Mouse (Mus musculus): ENCODE measurements around the gene Slc17a4. TPM values are rescaled to one million over a fixed set of nuclear protein-coding genes. Genes with fewer than 3 reads are reported as not detected.

Slc17a4 gene
- total RNA-seq (2018; cell fraction: chromatin; rRNA removed): not detected
- total RNA-seq (2018; cell fraction: cytosol; rRNA removed): not detected
- not detected for total RNA-seq (2018; cell fraction: nucleus; rRNA removed)
- polyA plus RNA-seq (2018): not detected in 3 replicates

GRCm38 (mm10) chr13:23914376-23915167 is at the start of gene Slc17a4:
TSS of gene Slc17a4 (minus strand) at chr13:23915009.
- Histone ChIP-seq H3K27ac (no peak within 1 kb of the TSS), H3K79me2 (ENCODE audit: inconsistent target) (no peaks in the 10 kb centered on the region), H3K4me3 (ENCODE audit: inconsistent target) (no peak within 1 kb of the TSS), H3K36me3 (ENCODE audit: inconsistent target) (no peaks in the 10 kb centered on the region)
- 77% methylated on average over 9 of the region's 9 CpGs for WGBS (ENCODE audit: missing documents)

- Histone ChIP-seq H3K27ac (no peak overlapping the region), H3K79me2 (ENCODE audit: inconsistent target) (no peaks in the 10 kb centered on the region), H3K36me3 (ENCODE audit: inconsistent target) (no peaks in the 10 kb centered on the region), H3K4me3 (ENCODE audit: inconsistent target) (no peak overlapping the region)
- 72% methylated on average over 2 of the region's 2 CpGs for WGBS (ENCODE audit: missing documents)
Observed at GRCm38 (mm10) chr13:23959776-23960175, 45.0 kb upstream of the Slc17a4 start.

- WGBS (ENCODE audit: missing documents): 51% methylated on average over 3 of the region's 3 CpGs
- Histone ChIP-seq H3K36me3 (ENCODE audit: inconsistent target) (no peaks in the 10 kb centered on the region), H3K27ac (no peak overlapping the region)
Observed at GRCm38 (mm10) chr13:23950928-23951327, 36.1 kb upstream of the Slc17a4 start.

DNA sequence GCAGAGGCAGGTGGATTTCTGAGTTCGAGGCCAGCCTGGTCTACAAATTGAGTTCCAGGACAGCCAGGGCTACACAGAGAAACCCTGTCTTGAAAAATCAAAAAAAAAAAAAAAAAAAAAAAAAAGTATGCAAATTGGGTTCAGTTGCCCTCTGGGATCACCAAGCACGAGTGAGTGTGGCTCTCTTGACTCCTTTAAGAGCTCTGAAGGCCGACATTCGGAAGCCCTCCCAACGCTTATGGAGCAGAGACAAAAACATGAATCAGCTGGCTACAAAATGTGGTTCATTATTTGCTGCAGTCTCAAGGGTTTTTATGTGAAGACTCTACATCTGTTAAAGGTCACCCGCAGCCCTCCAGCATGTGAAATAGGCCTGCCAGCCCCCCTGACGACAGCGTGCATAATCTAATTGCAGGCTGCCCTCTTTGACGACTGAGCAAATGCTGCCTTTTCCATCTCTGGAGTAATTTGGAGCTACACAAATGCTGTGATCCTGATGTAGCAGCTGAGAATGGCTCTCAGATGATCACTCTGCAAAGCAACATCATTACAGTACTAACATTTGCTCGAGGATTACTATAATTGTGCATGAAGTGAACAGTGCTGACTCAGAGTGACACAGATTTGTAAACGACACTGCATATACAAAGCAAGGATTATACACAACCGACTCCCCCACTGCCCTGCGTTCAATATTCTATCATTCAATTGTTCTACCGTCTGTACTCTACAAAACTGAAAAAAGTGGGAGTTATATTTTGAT is 34.9 kb upstream of the Slc17a4 start:
- WGBS (ENCODE audit: missing documents): 85% methylated on average over 13 of the region's 14 CpGs
- no peak overlapping the region for H3K4me3 ChIP-seq (ENCODE audit: inconsistent target)
- H3K36me3 ChIP-seq (ENCODE audit: inconsistent target): no peaks in the 10 kb centered on the region
- no peak overlapping the region for H3K27ac ChIP-seq
- H3K79me2 ChIP-seq (ENCODE audit: inconsistent target): no peaks in the 10 kb centered on the region

More at GRCm38 (mm10) chr13:23950928-23951327, 36.1 kb upstream of the Slc17a4 start:
- Histone ChIP-seq H3K4me3 (ENCODE audit: inconsistent target) (no peak overlapping the region), H3K79me2 (ENCODE audit: inconsistent target) (no peaks in the 10 kb centered on the region)

- Histone ChIP-seq H3K36me3 (ENCODE audit: inconsistent target) (no peaks in the 10 kb centered on the region), H3K27ac (no peak overlapping the region), H3K79me2 (ENCODE audit: inconsistent target) (no peaks in the 10 kb centered on the region), H3K4me3 (ENCODE audit: inconsistent target) (no peak overlapping the region)
- WGBS (ENCODE audit: missing documents): 84% methylated on average over 2 of the region's 2 CpGs
Observed at GRCm38 (mm10) chr13:23946254-23946653, 31.4 kb upstream of the Slc17a4 start.

DNA sequence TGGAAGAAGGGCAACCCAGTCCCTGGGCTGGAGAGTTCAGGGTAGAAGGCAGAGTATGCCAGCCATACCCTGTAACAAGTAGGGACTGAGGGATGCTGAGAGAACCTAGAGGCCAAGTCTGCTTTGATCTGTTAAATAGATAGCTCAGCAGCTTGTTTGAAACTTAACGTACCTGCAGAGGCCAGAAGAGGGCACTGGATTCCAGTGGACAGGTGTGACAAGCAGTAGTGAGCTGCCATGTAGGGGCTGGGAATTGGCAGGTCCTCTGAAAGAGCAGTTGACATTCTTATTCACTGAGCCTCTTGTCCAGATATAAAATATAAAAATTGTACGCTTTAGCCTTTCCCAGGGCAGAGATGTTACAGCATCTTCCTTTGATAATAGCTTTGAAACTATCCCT is 28.1 kb upstream of the Slc17a4 start:
- 91% methylated on average over 2 of the region's 2 CpGs for WGBS (ENCODE audit: missing documents)
- no peak overlapping the region for H3K4me3 ChIP-seq (ENCODE audit: inconsistent target)
- no peaks in the 10 kb centered on the region for H3K79me2 ChIP-seq (ENCODE audit: inconsistent target)

GRCm38 (mm10) chr13:23940291-23940690 is 25.5 kb upstream of the Slc17a4 start:
- no peak overlapping the region for H3K27ac ChIP-seq
- WGBS (ENCODE audit: missing documents): 85% methylated on average over 6 of the region's 6 CpGs
- H3K79me2 ChIP-seq (ENCODE audit: inconsistent target): no peaks in the 10 kb centered on the region
- no peaks in the 10 kb centered on the region for H3K36me3 ChIP-seq (ENCODE audit: inconsistent target)
- H3K4me3 ChIP-seq (ENCODE audit: inconsistent target): no peak overlapping the region

More for the DNA sequence above, 28.1 kb upstream of the Slc17a4 start:
- no peak overlapping the region for H3K27ac ChIP-seq
- no peaks in the 10 kb centered on the region for H3K36me3 ChIP-seq (ENCODE audit: inconsistent target)

GRCm38 (mm10) chr13:23938699-23939098 is 23.9 kb upstream of the Slc17a4 start:
- WGBS (ENCODE audit: missing documents): 71% methylated on average over 1 of the region's 1 CpGs
- no peak overlapping the region for H3K4me3 ChIP-seq (ENCODE audit: inconsistent target)
- no peaks in the 10 kb centered on the region for H3K36me3 ChIP-seq (ENCODE audit: inconsistent target)
- H3K27ac ChIP-seq: no peak overlapping the region
- no peaks in the 10 kb centered on the region for H3K79me2 ChIP-seq (ENCODE audit: inconsistent target)

DNA sequence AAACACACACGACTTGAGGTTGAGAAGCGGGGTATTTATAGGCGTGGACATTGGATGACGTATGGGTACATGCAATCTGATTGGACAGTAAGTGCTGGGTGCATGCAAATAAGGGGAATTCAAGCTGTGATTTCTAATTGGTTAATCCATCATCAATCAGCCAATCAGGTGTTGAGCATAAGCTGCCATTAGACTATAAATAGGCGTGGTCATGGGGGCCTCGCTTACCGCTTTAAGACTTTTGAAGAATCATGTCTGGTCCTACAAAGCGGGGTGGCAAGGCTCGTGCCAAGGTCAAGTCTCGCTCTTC is 19.4 kb upstream of the Slc17a4 start, which contains the start of gene Hist1h2aa:
Gene Hist1h2aa, plus strand, starts transcription at position 252 of the 310 bp plus-strand sequence.
- Histone ChIP-seq H3K27ac (no peak within 1 kb of the TSS), H3K4me3 (ENCODE audit: inconsistent target) (no peak within 1 kb of the TSS), H3K36me3 (ENCODE audit: inconsistent target) (no peaks in the 10 kb centered on the region), H3K79me2 (ENCODE audit: inconsistent target) (no peaks in the 10 kb centered on the region)
- WGBS (ENCODE audit: missing documents): 95% methylated on average over 10 of the region's 10 CpGs

DNA sequence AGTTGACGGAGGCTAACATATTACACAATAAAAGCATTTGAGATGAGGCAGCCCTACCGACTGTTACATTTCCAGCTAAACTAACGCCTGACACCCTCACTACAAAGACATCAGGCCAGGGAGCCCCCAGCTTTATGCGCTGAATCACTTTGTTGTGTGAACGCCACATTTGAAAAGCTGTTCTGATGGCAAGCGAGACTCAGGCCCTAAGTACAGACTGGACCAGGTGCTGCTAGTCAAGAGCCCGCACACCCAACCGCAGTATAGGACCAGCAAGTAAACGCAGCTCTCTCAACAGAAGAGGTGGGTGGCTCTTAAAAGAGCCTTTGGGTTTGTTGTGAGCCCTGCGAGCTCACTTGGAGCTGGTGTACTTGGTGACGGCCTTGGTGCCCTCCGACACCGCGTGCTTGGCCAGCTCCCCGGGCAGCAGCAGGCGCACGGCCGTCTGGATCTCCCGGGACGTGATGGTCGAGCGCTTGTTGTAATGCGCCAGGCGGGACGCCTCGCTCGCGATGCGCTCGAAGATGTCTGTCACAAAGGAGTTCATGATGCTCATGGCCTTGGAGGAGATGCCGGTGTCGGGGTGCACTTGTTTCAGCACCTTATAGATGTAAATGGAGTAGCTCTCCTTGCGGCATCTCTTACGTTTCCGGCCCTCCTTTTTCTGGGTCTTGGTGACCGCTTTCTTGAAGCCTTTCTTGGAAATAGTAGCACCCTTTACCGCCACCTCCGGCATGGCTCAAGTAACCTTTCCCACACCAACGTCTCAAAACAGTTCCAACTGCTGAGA is 18.8 kb upstream of the Slc17a4 start, which contains the start of gene Hist1h2ba:
Gene Hist1h2ba, minus strand, starts transcription at position 736 of the 790 bp plus-strand sequence.
- WGBS (ENCODE audit: missing documents): 95% methylated on average over 14 of the region's 39 CpGs
- Histone ChIP-seq H3K27ac (no peak within 1 kb of the TSS), H3K79me2 (ENCODE audit: inconsistent target) (no peaks in the 10 kb centered on the region), H3K36me3 (ENCODE audit: inconsistent target) (no peaks in the 10 kb centered on the region), H3K4me3 (ENCODE audit: inconsistent target) (no peak within 1 kb of the TSS)

DNA sequence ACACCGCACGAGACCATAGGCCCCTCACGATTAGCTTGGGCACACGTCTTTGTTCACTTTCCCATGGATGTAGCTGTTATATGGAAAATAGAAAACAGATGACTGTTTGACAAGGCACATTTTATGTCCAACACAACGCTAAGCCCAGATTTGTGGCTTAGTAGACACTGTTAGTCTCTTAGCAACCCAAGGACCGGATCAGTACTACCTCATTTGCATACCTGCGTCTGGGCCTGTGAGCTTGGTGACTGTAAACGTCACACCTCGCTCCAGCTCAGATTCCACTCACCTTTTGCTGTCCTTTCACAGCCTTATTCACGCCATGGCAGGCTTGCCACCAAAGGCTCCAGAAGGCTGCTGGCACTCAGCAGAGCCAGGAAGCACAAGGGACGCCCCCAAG is 16.1 kb upstream of the Slc17a4 start:
- no peaks in the 10 kb centered on the region for H3K79me2 ChIP-seq (ENCODE audit: inconsistent target)
- no peak overlapping the region for H3K4me3 ChIP-seq (ENCODE audit: inconsistent target)
- H3K36me3 ChIP-seq (ENCODE audit: inconsistent target): no peaks in the 10 kb centered on the region
- WGBS (ENCODE audit: missing documents): 88% methylated on average over 11 of the region's 11 CpGs
- H3K27ac ChIP-seq: no peak overlapping the region

DNA sequence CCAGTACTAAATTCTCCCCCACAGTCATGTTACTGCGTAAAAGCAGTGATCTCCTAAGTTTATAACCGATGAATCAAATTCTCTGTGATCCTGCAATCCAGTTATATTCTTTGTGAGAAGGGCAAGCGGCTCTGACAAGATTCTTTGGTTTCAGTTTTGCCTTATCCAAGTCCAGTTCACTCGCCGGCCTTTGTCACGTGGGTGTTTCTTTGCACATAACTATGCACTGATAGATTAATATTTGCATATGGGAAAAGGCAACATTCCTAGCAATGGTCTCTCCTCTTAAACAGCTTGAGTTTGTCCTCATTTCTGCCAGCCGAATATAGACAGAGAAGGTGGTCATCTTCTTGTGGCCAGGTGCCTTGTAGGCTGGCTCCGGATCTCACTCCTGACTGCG is 15.7 kb upstream of the Slc17a4 start:
- H3K27ac ChIP-seq: no peak overlapping the region
- H3K36me3 ChIP-seq (ENCODE audit: inconsistent target): no peaks in the 10 kb centered on the region
- WGBS (ENCODE audit: missing documents): 90% methylated on average over 9 of the region's 9 CpGs

DNA sequence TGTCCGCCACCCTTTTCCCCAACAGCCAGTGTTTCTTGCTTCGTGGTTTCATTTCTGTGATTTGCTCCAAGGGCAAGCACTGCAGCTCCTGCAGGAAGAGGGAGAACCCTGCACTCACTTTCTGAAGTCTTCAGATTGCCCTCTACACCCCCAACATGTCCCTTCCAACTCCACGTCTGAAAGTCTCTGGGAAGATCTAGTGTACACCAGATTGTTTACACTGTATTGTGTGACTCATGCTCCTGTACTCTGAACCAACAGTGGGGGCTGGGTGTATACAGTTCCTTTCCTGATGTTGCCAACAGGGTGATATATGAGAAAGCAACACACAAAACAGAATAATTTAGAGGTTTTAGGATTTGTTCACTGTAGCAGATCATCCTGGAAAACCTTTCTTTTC is 13.8 kb upstream of the Slc17a4 start:
- H3K27ac ChIP-seq: no peak overlapping the region
- no peak overlapping the region for H3K4me3 ChIP-seq (ENCODE audit: inconsistent target)
- no peaks in the 10 kb centered on the region for H3K36me3 ChIP-seq (ENCODE audit: inconsistent target)
- 64% methylated on average over 3 of the region's 3 CpGs for WGBS (ENCODE audit: missing documents)
- H3K79me2 ChIP-seq (ENCODE audit: inconsistent target): no peaks in the 10 kb centered on the region

More for the DNA sequence above, 15.7 kb upstream of the Slc17a4 start:
- Histone ChIP-seq H3K4me3 (ENCODE audit: inconsistent target) (no peak overlapping the region), H3K79me2 (ENCODE audit: inconsistent target) (no peaks in the 10 kb centered on the region)

DNA sequence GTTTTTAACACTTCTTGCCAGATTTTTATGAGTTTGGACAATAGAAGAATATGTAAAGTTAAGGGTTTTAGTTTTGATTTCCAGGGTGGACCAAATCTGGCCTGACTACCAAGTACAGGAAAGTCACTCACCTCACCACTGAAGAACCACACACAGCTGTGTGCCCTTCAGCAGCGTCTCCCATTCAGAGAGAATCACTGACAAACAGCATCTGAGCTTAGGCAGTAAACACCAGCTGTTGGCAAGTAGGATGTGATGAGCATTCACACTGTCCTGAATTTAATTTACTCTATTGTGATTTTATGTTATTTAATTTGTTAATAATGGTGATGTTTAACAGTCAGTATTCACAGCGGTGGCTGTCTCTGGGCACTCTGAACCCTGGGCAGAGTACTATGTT is 11.0 kb upstream of the Slc17a4 start:
- H3K4me3 ChIP-seq (ENCODE audit: inconsistent target): no peak overlapping the region
- no peaks in the 10 kb centered on the region for H3K79me2 ChIP-seq (ENCODE audit: inconsistent target)
- no peak overlapping the region for H3K27ac ChIP-seq
- H3K36me3 ChIP-seq (ENCODE audit: inconsistent target): no peaks in the 10 kb centered on the region
- 92% methylated on average over 2 of the region's 2 CpGs for WGBS (ENCODE audit: missing documents)
